Mouse (Mus musculus) stomach, postnatal 0 days (tissue): ENCODE data around the gene Gm49355.

Experiments
- CTCF ChIP-seq: IDR thresholded peaks from 2 replicates; pipeline ENCODE4 v1.5.1; 2016; ENCODE audit warnings: antibody characterized with exemption, low read depth, mild to moderate bottlenecking, moderate library complexity
- EP300 ChIP-seq: optimal IDR thresholded peaks from 2 replicates; pipeline ENCODE3; 2016; ENCODE audit warnings: antibody characterized with exemption

- TF ChIP-seq CTCF (no peak), EP300 (no peak)
These were observed 61.0 kb downstream of the Gm49355 start for GRCm38 (mm10) chr14:12344746-12345240.
